Mouse (Mus musculus) cerebellum, postnatal 36 days (tissue): ENCODE measurements around the gene Meaf6.

Source experiments
- DNase-seq, 2 experiments: peaks; one replicate each; pipeline ENCODE4 v3.0.0; 2021 to 2022; ENCODE audit warnings: mixed read lengths in 2 of 2

Meaf6 gene

GRCm38 (mm10) chr4:125084403-125085345, at the start of gene Meaf6:
Gene Meaf6, plus strand, starts transcription at chr4:125085134.
- DNase-seq, result peak; percentile 92 to 93

GRCm38 (mm10) chr4:125044454-125044853, 40.5 kb upstream of the Meaf6 start:
- no peak for DNase-seq

GRCm38 (mm10) chr4:125055385-125055784, 29.5 kb upstream of the Meaf6 start:
- DNase-seq, result no peak

GRCm38 (mm10) chr4:125056476-125056875, 28.5 kb upstream of the Meaf6 start:
- no peak for DNase-seq

- no peak for DNase-seq
Observed at GRCm38 (mm10) chr4:125057273-125057672, 27.7 kb upstream of the Meaf6 start.

- no peak for DNase-seq
Observed at GRCm38 (mm10) chr4:125058033-125058432, 26.9 kb upstream of the Meaf6 start.

GRCm38 (mm10) chr4:125059025-125059424, 25.9 kb upstream of the Meaf6 start:
- peak; percentile 29 to 31 for DNase-seq

GRCm38 (mm10) chr4:125063829-125064228, 21.1 kb upstream of the Meaf6 start:
- no peak for DNase-seq

GRCm38 (mm10) chr4:125065517-125066307, 19.2 kb upstream of the Meaf6 start, which contains the start of gene Dnali1:
Gene Dnali1, minus strand, starts transcription at chr4:125065703.
- peak; percentile 24 to 29 for DNase-seq

GRCm38 (mm10) chr4:125066490-125067370, 18.2 kb upstream of the Meaf6 start, which contains the start of gene Snip1:
Gene Snip1, plus strand, starts transcription at chr4:125066672.
- peak; percentile 96 for DNase-seq

GRCm38 (mm10) chr4:125077700-125078099, 7.2 kb upstream of the Meaf6 start:
- no peak for DNase-seq

GRCm38 (mm10) chr4:125078698-125079097, 6.2 kb upstream of the Meaf6 start:
- DNase-seq, result no peak

- peak; percentile 60 to 62 for DNase-seq
Observed at GRCm38 (mm10) chr4:125085346-125085841, 460 bp downstream of the Meaf6 start.

GRCm38 (mm10) chr4:125093031-125093430, 8.1 kb downstream of the Meaf6 start:
- DNase-seq, result no peak

GRCm38 (mm10) chr4:125096066-125096465, 11.1 kb downstream of the Meaf6 start:
- no peak for DNase-seq

- DNase-seq, result no peak
Observed at GRCm38 (mm10) chr4:125097412-125097811, 12.5 kb downstream of the Meaf6 start.

GRCm38 (mm10) chr4:125099458-125099857, 14.5 kb downstream of the Meaf6 start:
- peak; percentile 82 to 83 for DNase-seq

- DNase-seq, result no peak
Observed at GRCm38 (mm10) chr4:125101334-125101733, 16.4 kb downstream of the Meaf6 start.

GRCm38 (mm10) chr4:125105354-125105753, 20.4 kb downstream of the Meaf6 start:
- no peak for DNase-seq

- DNase-seq, result peak; percentile 80 to 83
Observed at GRCm38 (mm10) chr4:125114638-125115037, 29.7 kb downstream of the Meaf6 start.

GRCm38 (mm10) chr4:125115081-125115480, 30.1 kb downstream of the Meaf6 start:
- DNase-seq, result no peak

- DNase-seq, result peak in 1 of 2 experiments; percentile 12
Observed at GRCm38 (mm10) chr4:125115710-125116089, 30.8 kb downstream of the Meaf6 start.
